Mouse (Mus musculus): ENCODE results near the gene Ccl3.

Ccl3 gene

DNA sequence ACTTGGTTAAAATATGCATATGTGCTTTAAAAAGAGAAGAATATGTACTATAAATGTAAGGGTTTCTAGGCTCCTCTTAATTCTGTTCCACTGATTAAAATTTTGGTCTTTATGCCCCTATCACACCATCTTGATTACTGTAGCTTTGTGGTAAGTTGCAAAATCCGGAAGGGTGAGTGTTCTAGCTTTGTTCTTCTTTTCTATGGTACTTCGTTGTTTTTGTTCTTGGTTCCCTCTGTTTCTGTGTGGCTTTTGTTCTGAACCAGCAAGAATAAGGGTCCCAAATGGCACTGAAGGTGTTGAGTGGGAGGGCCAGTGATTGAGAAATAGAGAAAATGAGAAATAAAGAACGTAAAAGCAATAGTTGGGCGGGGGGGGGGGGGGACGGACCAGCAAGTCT lies 30.9 kb downstream of the Ccl3 start:
- no peak for DNase-seq

- no peak for DNase-seq
These were observed 32.6 kb downstream of the Ccl3 start for GRCm38 (mm10) chr11:83616586-83616985.

DNA sequence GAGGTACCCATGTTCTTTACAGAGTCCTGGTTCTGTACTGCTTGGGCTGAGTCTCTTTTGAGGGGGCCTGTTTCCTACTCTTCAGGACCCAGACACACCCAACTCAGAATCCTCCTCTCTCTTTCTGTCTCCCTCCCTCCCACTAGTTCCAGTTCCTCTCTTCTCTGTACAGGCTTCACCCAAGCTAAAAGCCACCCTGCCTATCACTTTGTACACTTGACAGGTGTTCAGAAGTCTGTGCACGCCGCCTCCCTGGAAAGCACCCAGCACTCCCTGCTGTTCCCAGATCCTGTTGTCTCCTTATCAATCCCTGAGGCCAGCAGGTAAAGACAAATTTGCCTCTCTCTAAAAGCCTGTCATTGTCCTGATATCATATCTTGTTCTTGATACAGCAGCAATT lies 38.3 kb downstream of the Ccl3 start:
- no peak for DNase-seq

DNA sequence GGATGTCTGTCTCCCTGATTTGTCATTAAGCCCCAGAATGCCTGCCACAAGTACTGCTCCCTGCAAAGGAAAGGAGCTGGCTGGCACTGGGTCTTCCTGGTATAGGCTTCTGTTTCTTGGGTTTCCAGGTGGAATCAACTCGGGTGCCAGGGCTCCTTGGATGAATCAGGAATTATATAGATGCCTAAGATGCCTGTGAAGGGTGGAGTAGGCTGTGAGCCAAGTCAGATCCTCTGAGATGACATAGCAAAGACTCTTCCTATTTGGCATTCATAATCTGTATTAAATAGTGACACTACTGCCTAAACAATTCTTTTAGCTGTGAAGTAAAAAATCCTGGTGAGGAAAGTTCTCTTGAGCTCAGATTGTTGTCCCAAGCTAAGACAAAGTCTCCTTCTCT lies 42.8 kb downstream of the Ccl3 start:
- no peak for DNase-seq

DNA sequence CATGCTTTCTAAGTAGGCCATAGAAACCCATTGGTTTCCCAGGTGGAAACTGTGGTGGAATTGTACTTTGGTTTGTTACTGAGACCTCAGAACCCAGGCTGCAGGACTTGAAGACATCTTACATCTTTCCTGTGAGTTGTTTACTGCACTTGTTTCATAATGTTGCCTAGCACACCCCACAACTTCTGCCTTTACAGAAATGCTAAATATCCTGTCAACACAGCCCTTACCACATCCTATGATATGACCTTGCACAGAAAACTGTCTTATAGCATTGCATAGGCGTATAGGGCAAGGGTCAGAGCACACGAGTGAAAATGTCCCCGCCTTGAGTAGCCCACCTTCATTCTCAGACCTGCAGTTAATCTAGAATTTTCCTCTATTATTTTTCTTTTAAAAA lies 43.6 kb downstream of the Ccl3 start:
- DNase-seq, result no peak

- no peak for DNase-seq
These were observed 44.5 kb downstream of the Ccl3 start for GRCm38 (mm10) chr11:83604698-83605097.

- no peak for DNase-seq
These were observed 45.8 kb downstream of the Ccl3 start for GRCm38 (mm10) chr11:83603399-83603798.

DNA sequence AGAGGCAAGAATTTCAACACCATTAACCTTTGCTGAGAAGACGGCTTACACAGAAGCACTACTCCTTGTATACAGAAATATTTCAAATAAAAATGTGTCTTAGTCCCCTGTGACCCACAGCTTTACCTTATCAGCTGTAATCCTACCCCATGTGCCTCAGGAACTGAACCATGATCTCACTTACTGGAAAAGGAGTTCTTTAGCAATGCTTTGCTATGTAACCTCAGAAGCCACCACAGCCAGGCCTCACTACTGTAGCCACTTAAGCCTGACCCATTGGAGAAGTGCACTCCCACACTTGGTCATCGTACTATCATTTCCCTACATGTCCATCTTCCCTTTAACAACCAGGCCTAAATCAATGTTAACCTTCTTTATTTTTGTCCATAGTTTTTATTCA lies 48.6 kb downstream of the Ccl3 start:
- no peak for DNase-seq

GRCm38 (mm10) chr11:83598991-83599390 lies 50.2 kb downstream of the Ccl3 start:
- no peak for DNase-seq

GRCm38 (mm10) chr11:83598207-83598837 lies 50.8 kb downstream of the Ccl3 start:
- no peak for DNase-seq
